30 mouse cellular contexts compared by ENCODE assay signal in the genomic region with DNA sequence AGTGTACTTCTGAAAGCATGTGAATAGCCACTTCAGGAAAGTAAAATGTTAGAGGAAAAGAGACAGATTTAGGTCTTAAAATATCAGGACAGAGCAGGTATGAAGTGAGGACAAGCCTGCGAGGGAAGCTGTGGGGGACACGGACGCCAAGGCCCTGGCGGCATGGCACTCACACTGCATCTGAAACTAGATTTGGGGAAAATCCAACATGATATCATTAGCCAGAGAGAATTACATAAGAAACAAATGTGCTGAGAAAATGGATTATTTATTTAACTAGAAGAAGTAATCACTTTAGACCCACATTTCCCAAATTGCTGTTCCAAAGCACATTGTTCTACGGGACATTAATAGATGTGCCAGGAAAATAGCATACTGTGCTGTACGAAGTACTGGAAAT. TPM values are rescaled to one million over a fixed set of nuclear protein-coding genes. Genes with fewer than 3 reads are reported as not detected.
DNase-seq lines count a peak whose midpoint lies in the region; ATAC-seq lines count a peak whose summit lies in the region.
"Had no signal": no experiment of that assay in that cellular context is flagged by ENCODE, and none has a peak within 500 bp of the region (broad histone marks: within the 10 kb centered on the region; RNA-seq: fewer than 3 reads in every experiment).

No protein-coding gene starts in this region.

- no peak overlapping the region for H3K4me2 ChIP-seq in forebrain, embryonic 16.5 days (ENCODE audit: low read length)
- no peak overlapping the region for H3K4me2 ChIP-seq in forebrain, embryonic 14.5 days (ENCODE audit: low read length)
- no peak overlapping the region for H3K4me2 ChIP-seq in liver, embryonic 12.5 days
- H3K4me2 ChIP-seq: embryonic facial prominence, embryonic 12.5 days; forebrain, embryonic 15.5 days; heart, embryonic 13.5 days; hindbrain, embryonic 14.5 days; limb, embryonic 15.5 days; lung, embryonic 14.5 days had no signal

- DNase-seq in cerebellum, postnatal 4 days (ENCODE audit: low spot score in 2 of 2), result no peak
- DNase-seq in forebrain, embryonic 14.5 days (ENCODE audit: low spot score), result no peak
- peak; percentile 41 for DNase-seq in layer of hippocampus, adult 9-11 months
- DNase-seq in layer of hippocampus, postnatal 36 days, result no peak
- DNase-seq in telencephalon, adult 2 months (ENCODE audit: low read depth, low spot score), result peak; percentile 48
- DNase-seq: adrenal gland, adult 8-10 months; embryo, embryonic 11 days; gastrocnemius, postnatal 10 days; heart, postnatal 10 days; kidney, adult 11 months; kidney, postnatal 14 days; lung, embryonic 14.5 days; right cerebral cortex, postnatal 25 days; spleen, adult 18-20 months; thymus, adult 2 months; thymus, postnatal 36 days had no signal

- no peaks in the 10 kb centered on the region for H3K27me3 ChIP-seq in forebrain, embryonic 16.5 days (replicated peaks; ENCODE audit: control insufficient read depth, insufficient read depth, low read length)
- H3K27me3 ChIP-seq in forebrain, embryonic 14.5 days (replicated peaks; ENCODE audit: control insufficient read depth, insufficient read depth, low read length), result no peaks in the 10 kb centered on the region
- no peaks in the 10 kb centered on the region for H3K27me3 ChIP-seq in liver, embryonic 12.5 days (replicated peaks)
- H3K27me3 ChIP-seq: CH12.LX; embryonic facial prominence, embryonic 12.5 days; forebrain, embryonic 15.5 days; heart, embryonic 13.5 days; limb, embryonic 15.5 days had no signal

- H3K27ac ChIP-seq in forebrain, embryonic 16.5 days (ENCODE audit: low read length), result no peak overlapping the region
- H3K27ac ChIP-seq in forebrain, embryonic 14.5 days (ENCODE audit: low read depth, low read length), result no peak overlapping the region
- no peak overlapping the region for H3K27ac ChIP-seq in liver, embryonic 12.5 days
- H3K27ac ChIP-seq: embryonic facial prominence, embryonic 12.5 days; forebrain, embryonic 15.5 days; heart, embryonic 13.5 days; hindbrain, embryonic 14.5 days; limb, embryonic 10.5 days; limb, embryonic 15.5 days; liver, embryonic 14.5 days; midbrain, embryonic 10.5 days had no signal

- ATAC-seq in cerebellum, adult (ENCODE audit: insufficient number of reproducible peaks, low FRiP score, low TSS enrichment), result peak; percentile 64; the same call in 1 of the 2 replicates
- ATAC-seq in forebrain, embryonic 16.5 days, result peak; percentile 20; the same call in 1 of the 2 replicates
- ATAC-seq in forebrain, embryonic 14.5 days, result no peak
- no peak for ATAC-seq in liver, embryonic 12.5 days
- ATAC-seq: activated CD4-positive, CD25-positive, alpha-beta regulatory T cell, adult 4 months; forebrain, embryonic 15.5 days; midbrain, embryonic 16.5 days had no signal

- peaks cover 5% of the 10 kb centered on the region; the same call in 1 of the 2 replicates for H3K9me3 ChIP-seq in forebrain, embryonic 16.5 days (ENCODE audit: control insufficient read depth, low read length)
- H3K9me3 ChIP-seq in forebrain, embryonic 14.5 days (replicated peaks; ENCODE audit: control insufficient read depth, low read length), result peaks cover 4% of the 10 kb centered on the region; the same call in 1 of the 2 replicates
- H3K9me3 ChIP-seq in liver, embryonic 12.5 days (replicated peaks), result no peaks in the 10 kb centered on the region
- H3K9me3 ChIP-seq: forebrain, embryonic 15.5 days; limb, embryonic 10.5 days; limb, embryonic 15.5 days; midbrain, embryonic 10.5 days had no signal

- H3K9ac ChIP-seq in forebrain, embryonic 16.5 days (replicated peaks; ENCODE audit: low read depth, low read length), result no peak overlapping the region
- H3K9ac ChIP-seq in forebrain, embryonic 14.5 days (ENCODE audit: low read length), result no peak overlapping the region
- H3K9ac ChIP-seq in liver, embryonic 12.5 days, result no peak overlapping the region
- H3K9ac ChIP-seq: embryonic facial prominence, embryonic 12.5 days; forebrain, embryonic 15.5 days; heart, embryonic 13.5 days; hindbrain, embryonic 14.5 days; limb, embryonic 15.5 days; liver, embryonic 14.5 days; lung, embryonic 14.5 days had no signal

- no peak overlapping the region for H3K4me3 ChIP-seq in forebrain, embryonic 16.5 days (replicated peaks; ENCODE audit: low read length)
- no peak overlapping the region for H3K4me3 ChIP-seq in forebrain, embryonic 14.5 days (ENCODE audit: low read depth, low read length)
- H3K4me3 ChIP-seq in liver, embryonic 12.5 days, result no peak overlapping the region
- H3K4me3 ChIP-seq: embryonic facial prominence, embryonic 12.5 days; forebrain, embryonic 15.5 days; heart, embryonic 13.5 days; limb, embryonic 10.5 days; limb, embryonic 15.5 days; midbrain, embryonic 10.5 days had no signal

- H3K36me3 ChIP-seq in forebrain, embryonic 16.5 days (ENCODE audit: control insufficient read depth, insufficient read depth), result peaks cover 36% of the 10 kb centered on the region
- peaks cover 70% of the 10 kb centered on the region for H3K36me3 ChIP-seq in forebrain, embryonic 14.5 days (ENCODE audit: control insufficient read depth, insufficient read depth, low read length)
- H3K36me3 ChIP-seq in liver, embryonic 12.5 days, result peaks cover 9% of the 10 kb centered on the region

- H3K4me1 ChIP-seq in forebrain, embryonic 16.5 days (replicated peaks; ENCODE audit: control insufficient read depth, insufficient read depth, low read length), result no peaks in the 10 kb centered on the region
- no peaks in the 10 kb centered on the region for H3K4me1 ChIP-seq in forebrain, embryonic 14.5 days (ENCODE audit: control insufficient read depth, insufficient read depth, low read length)
- no peaks in the 10 kb centered on the region for H3K4me1 ChIP-seq in liver, embryonic 12.5 days
- H3K4me1 ChIP-seq: embryonic facial prominence, embryonic 12.5 days; forebrain, embryonic 15.5 days; heart, embryonic 13.5 days; limb, embryonic 10.5 days; limb, embryonic 15.5 days; midbrain, embryonic 10.5 days had no signal

- WGBS in forebrain, embryonic 16.5 days, result 61% methylated on average over 6 of the region's 6 CpGs
- WGBS in forebrain, embryonic 14.5 days, result 80% methylated on average over 6 of the region's 6 CpGs
- 82% methylated on average over 6 of the region's 6 CpGs for WGBS in liver, embryonic 12.5 days (ENCODE audit: insufficient replicate concordance)

RNA-seq across cellular contexts. Expression of gene Cenpo, which starts 37.0 kb away (rescaled TPM):
- 9.1 and 11.3 TPM in 2 replicates for polyA plus RNA-seq in forebrain, embryonic 16.5 days (2015; fragmentation: Nextera tagmentation; extraction: Ambion mirVana)
- polyA plus RNA-seq in forebrain, embryonic 14.5 days (2014; fragmentation: Nextera tagmentation; extraction: Ambion mirVana), result 8.9 and 11.0 TPM in 2 replicates
- total RNA-seq in layer of hippocampus, postnatal 36 days (2021), result 1 to 10 TPM; 4.1 to 4.3 TPM
- polyA plus RNA-seq in liver, embryonic 12.5 days (2016; fragmentation: Nextera tagmentation; extraction: Ambion mirVana), result 13.9 and 17.1 TPM in 2 replicates

RNA-seq across cellular contexts. Expression of gene Ptrhd1, which starts 37.3 kb away (rescaled TPM):
- polyA plus RNA-seq in forebrain, embryonic 16.5 days (2015; fragmentation: Nextera tagmentation; extraction: Ambion mirVana), result 4.8 and 4.9 TPM in 2 replicates
- polyA plus RNA-seq in forebrain, embryonic 14.5 days (2014; fragmentation: Nextera tagmentation; extraction: Ambion mirVana), result 5.7 and 6.2 TPM in 2 replicates
- total RNA-seq in layer of hippocampus, postnatal 36 days (2021), result 1 to 10 TPM; 8.5 to 8.9 TPM
- polyA plus RNA-seq in liver, embryonic 12.5 days (2016; fragmentation: Nextera tagmentation; extraction: Ambion mirVana), result 3.5 and 4.0 TPM in 2 replicates

Comparison
In these comparisons a context has a peak if more than half of its experiments do, and no peak if none do; other contexts are left out.
1. ATAC-seq: peak in cerebellum, adult (single experiment) and forebrain, embryonic 16.5 days (single experiment); none in forebrain, embryonic 14.5 days (single experiment) and liver, embryonic 12.5 days (single experiment).
2. DNase-seq: peak in layer of hippocampus, adult 9-11 months (single experiment) and telencephalon, adult 2 months (single experiment); none in cerebellum, postnatal 4 days (0 of 2), forebrain, embryonic 14.5 days (single experiment) and layer of hippocampus, postnatal 36 days (0 of 2).